Mouse (Mus musculus): ENCODE results near the gene Rora. TPM values are rescaled to one million over a fixed set of nuclear protein-coding genes. Genes with fewer than 3 reads are reported as not detected.

The Rora gene
- polyA plus RNA-seq, 1 experiment: 0.06 TPM

GRCm38 (mm10) chr9:69224841-69225240 is 571.3 kb downstream of the Rora start:
- Histone ChIP-seq H3K27me3 (ENCODE audit: control insufficient read depth, insufficient read depth, insufficient read length) (peaks cover 14% of the 10 kb centered on the region), H3ac (ENCODE audit: control insufficient read depth, insufficient read length, low read depth) (no peak overlapping the region)

GRCm38 (mm10) chr9:69226424-69226823 is 572.8 kb downstream of the Rora start:
- H3K36me3 ChIP-seq (ENCODE audit: control insufficient read depth, insufficient read depth): no peaks in the 10 kb centered on the region
- H3K4me3 ChIP-seq (ENCODE audit: insufficient read depth, poor library complexity, severe bottlenecking): no peak overlapping the region
- TF ChIP-seq FOSL1 (IDR thresholded peaks at IDR 0.05; ENCODE audit: insufficient read depth, low read length, poor library complexity, severe bottlenecking): no peak
- no peak for TF ChIP-seq MYOD1 (IDR thresholded peaks at IDR 0.05; ENCODE audit: control insufficient read depth, insufficient read length, low read depth)
- no peak for TF ChIP-seq MYOG (IDR thresholded peaks at IDR 0.05; ENCODE audit: control insufficient read depth, extremely low read depth, insufficient read length)
- TF ChIP-seq USF1 (IDR thresholded peaks at IDR 0.05; ENCODE audit: low read depth): no peak
- TF ChIP-seq MAX (IDR thresholded peaks at IDR 0.05): no peak
- TF ChIP-seq CTCF (IDR thresholded peaks at IDR 0.05; ENCODE audit: control insufficient read depth, insufficient read depth, insufficient read length): no peak
- no peak for TF ChIP-seq CEBPB (IDR thresholded peaks at IDR 0.05; ENCODE audit: low read depth)
- no peaks in the 10 kb centered on the region for H3K79me3 ChIP-seq (ENCODE audit: low read depth)
- H3ac ChIP-seq (ENCODE audit: control insufficient read depth, insufficient read length, low read depth): no peak overlapping the region
- H3K27me3 ChIP-seq (ENCODE audit: control insufficient read depth, insufficient read depth, insufficient read length): peaks cover 8% of the 10 kb centered on the region
- no peaks in the 10 kb centered on the region for H3K79me2 ChIP-seq (ENCODE audit: control insufficient read depth, insufficient read depth)

More at GRCm38 (mm10) chr9:69224841-69225240, 571.3 kb downstream of the Rora start:
- TF ChIP-seq MYOD1 (IDR thresholded peaks at IDR 0.05; ENCODE audit: control insufficient read depth, insufficient read length, low read depth): no peak
- TF ChIP-seq MYOG (IDR thresholded peaks at IDR 0.05; ENCODE audit: control insufficient read depth, extremely low read depth, insufficient read length): no peak
- TF ChIP-seq USF1 (IDR thresholded peaks at IDR 0.05; ENCODE audit: low read depth): no peak
- no peak for TF ChIP-seq MAX (IDR thresholded peaks at IDR 0.05)
- TF ChIP-seq FOSL1 (IDR thresholded peaks at IDR 0.05; ENCODE audit: insufficient read depth, low read length, poor library complexity, severe bottlenecking): no peak
- no peak for TF ChIP-seq CTCF (IDR thresholded peaks at IDR 0.05; ENCODE audit: control insufficient read depth, insufficient read depth, insufficient read length)
- TF ChIP-seq CEBPB (IDR thresholded peaks at IDR 0.05; ENCODE audit: low read depth): no peak
- no peaks in the 10 kb centered on the region for H3K79me3 ChIP-seq (ENCODE audit: low read depth)
- H3K79me2 ChIP-seq (ENCODE audit: control insufficient read depth, insufficient read depth): no peaks in the 10 kb centered on the region
- H3K4me3 ChIP-seq (ENCODE audit: insufficient read depth, poor library complexity, severe bottlenecking): no peak overlapping the region
- H3K36me3 ChIP-seq (ENCODE audit: control insufficient read depth, insufficient read depth): no peaks in the 10 kb centered on the region

- no peaks in the 10 kb centered on the region for H3K36me3 ChIP-seq (ENCODE audit: control insufficient read depth, insufficient read depth)
- no peak overlapping the region for H3ac ChIP-seq (ENCODE audit: control insufficient read depth, insufficient read length, low read depth)
- peaks cover 8% of the 10 kb centered on the region for H3K27me3 ChIP-seq (ENCODE audit: control insufficient read depth, insufficient read depth, insufficient read length)
- no peaks in the 10 kb centered on the region for H3K79me3 ChIP-seq (ENCODE audit: low read depth)
- no peak overlapping the region for H3K4me3 ChIP-seq (ENCODE audit: insufficient read depth, poor library complexity, severe bottlenecking)
- H3K79me2 ChIP-seq (ENCODE audit: control insufficient read depth, insufficient read depth): no peaks in the 10 kb centered on the region
- no peak for TF ChIP-seq MYOD1 (IDR thresholded peaks at IDR 0.05; ENCODE audit: control insufficient read depth, insufficient read length, low read depth)
- TF ChIP-seq CTCF (IDR thresholded peaks at IDR 0.05; ENCODE audit: control insufficient read depth, insufficient read depth, insufficient read length): no peak
- no peak for TF ChIP-seq MAX (IDR thresholded peaks at IDR 0.05)
- TF ChIP-seq USF1 (IDR thresholded peaks at IDR 0.05; ENCODE audit: low read depth): no peak
- no peak for TF ChIP-seq FOSL1 (IDR thresholded peaks at IDR 0.05; ENCODE audit: insufficient read depth, low read length, poor library complexity, severe bottlenecking)
- no peak for TF ChIP-seq CEBPB (IDR thresholded peaks at IDR 0.05; ENCODE audit: low read depth)
- TF ChIP-seq MYOG (IDR thresholded peaks at IDR 0.05; ENCODE audit: control insufficient read depth, extremely low read depth, insufficient read length): no peak
Measured at GRCm38 (mm10) chr9:69227806-69228205, 574.2 kb downstream of the Rora start.

GRCm38 (mm10) chr9:69229935-69230334 is 576.3 kb downstream of the Rora start:
- Histone ChIP-seq H3K4me3 (ENCODE audit: insufficient read depth, poor library complexity, severe bottlenecking) (no peak overlapping the region), H3ac (ENCODE audit: control insufficient read depth, insufficient read length, low read depth) (no peak overlapping the region), H3K36me3 (ENCODE audit: control insufficient read depth, insufficient read depth) (no peaks in the 10 kb centered on the region), H3K79me3 (ENCODE audit: low read depth) (no peaks in the 10 kb centered on the region), H3K27me3 (ENCODE audit: control insufficient read depth, insufficient read depth, insufficient read length) (peaks cover 14% of the 10 kb centered on the region), H3K79me2 (ENCODE audit: control insufficient read depth, insufficient read depth) (no peaks in the 10 kb centered on the region)
- TF ChIP-seq MAX (IDR thresholded peaks at IDR 0.05) (no peak), USF1 (IDR thresholded peaks at IDR 0.05; ENCODE audit: low read depth) (no peak), FOSL1 (IDR thresholded peaks at IDR 0.05; ENCODE audit: insufficient read depth, low read length, poor library complexity, severe bottlenecking) (no peak), MYOD1 (IDR thresholded peaks at IDR 0.05; ENCODE audit: control insufficient read depth, insufficient read length, low read depth) (no peak), MYOG (IDR thresholded peaks at IDR 0.05; ENCODE audit: control insufficient read depth, extremely low read depth, insufficient read length) (no peak), CTCF (IDR thresholded peaks at IDR 0.05; ENCODE audit: control insufficient read depth, insufficient read depth, insufficient read length) (no peak), CEBPB (IDR thresholded peaks at IDR 0.05; ENCODE audit: low read depth) (no peak)

- Histone ChIP-seq H3K27me3 (ENCODE audit: control insufficient read depth, insufficient read depth, insufficient read length) (peaks cover 23% of the 10 kb centered on the region), H3ac (ENCODE audit: control insufficient read depth, insufficient read length, low read depth) (no peak overlapping the region), H3K36me3 (ENCODE audit: control insufficient read depth, insufficient read depth) (no peaks in the 10 kb centered on the region), H3K79me3 (ENCODE audit: low read depth) (no peaks in the 10 kb centered on the region), H3K79me2 (ENCODE audit: control insufficient read depth, insufficient read depth) (no peaks in the 10 kb centered on the region), H3K4me3 (ENCODE audit: insufficient read depth, poor library complexity, severe bottlenecking) (no peak overlapping the region)
- TF ChIP-seq USF1 (IDR thresholded peaks at IDR 0.05; ENCODE audit: low read depth): no peak
- TF ChIP-seq FOSL1 (IDR thresholded peaks at IDR 0.05; ENCODE audit: insufficient read depth, low read length, poor library complexity, severe bottlenecking): no peak
- no peak for TF ChIP-seq MAX (IDR thresholded peaks at IDR 0.05)
- TF ChIP-seq MYOD1 (IDR thresholded peaks at IDR 0.05; ENCODE audit: control insufficient read depth, insufficient read length, low read depth): no peak
- TF ChIP-seq CEBPB (IDR thresholded peaks at IDR 0.05; ENCODE audit: low read depth): no peak
- no peak for TF ChIP-seq CTCF (IDR thresholded peaks at IDR 0.05; ENCODE audit: control insufficient read depth, insufficient read depth, insufficient read length)
- no peak for TF ChIP-seq MYOG (IDR thresholded peaks at IDR 0.05; ENCODE audit: control insufficient read depth, extremely low read depth, insufficient read length)
Measured at GRCm38 (mm10) chr9:69234526-69234925, 580.9 kb downstream of the Rora start.

- Histone ChIP-seq H3K36me3 (ENCODE audit: control insufficient read depth, insufficient read depth) (no peaks in the 10 kb centered on the region), H3K79me3 (ENCODE audit: low read depth) (no peaks in the 10 kb centered on the region), H3K4me3 (ENCODE audit: insufficient read depth, poor library complexity, severe bottlenecking) (no peak overlapping the region), H3K27me3 (ENCODE audit: control insufficient read depth, insufficient read depth, insufficient read length) (peaks cover 23% of the 10 kb centered on the region), H3K79me2 (ENCODE audit: control insufficient read depth, insufficient read depth) (no peaks in the 10 kb centered on the region), H3ac (ENCODE audit: control insufficient read depth, insufficient read length, low read depth) (no peak overlapping the region)
- TF ChIP-seq MAX (IDR thresholded peaks at IDR 0.05) (no peak), USF1 (IDR thresholded peaks at IDR 0.05; ENCODE audit: low read depth) (no peak)
Measured at GRCm38 (mm10) chr9:69237316-69237715, 583.7 kb downstream of the Rora start.
